Mouse (Mus musculus): ENCODE data around the gene Ghrl.

GRCm38 (mm10) chr6:113690400-113691083, 29.1 kb downstream of the Ghrl start:
- TF ChIP-seq CTCF (IDR thresholded peaks at IDR 0.05) (no peak), POLR2A (IDR thresholded peaks at IDR 0.05; ENCODE audit: insufficient read depth, low read depth, low read length) (no peak)
